Comparison of ENCODE assay signal across 26 mouse cellular contexts in genomic region chr2:148427553-148427952, GRCm38 (mm10). TPM values are rescaled to one million over a fixed set of nuclear protein-coding genes. Genes with fewer than 3 reads are reported as not detected.
DNase-seq lines count a peak whose midpoint lies in the region; ATAC-seq and TF ChIP-seq lines count a peak whose summit lies in the region.
"Had no signal": no experiment of that assay in that cellular context is flagged by ENCODE, and none has a peak within 500 bp of the region (broad histone marks: within the 10 kb centered on the region; RNA-seq: fewer than 3 reads in every experiment).

No protein-coding gene starts in this region.

- no peaks in the 10 kb centered on the region for H3K27me3 ChIP-seq in lung, embryonic 14.5 days (ENCODE audit: insufficient read depth, low read length)
- no peaks in the 10 kb centered on the region for H3K27me3 ChIP-seq in myocyte (ENCODE audit: control insufficient read depth, insufficient read depth, insufficient read length)
- H3K27me3 ChIP-seq: CH12.LX; embryonic facial prominence, embryonic 12.5 days; forebrain, embryonic 15.5 days; heart, embryonic 13.5 days; hindbrain, embryonic 13.5 days; Patski had no signal

- peak; percentile 30 for DNase-seq in heart, adult 11 months
- DNase-seq in heart, adult 18-20 months, result no peak
- DNase-seq in lung, embryonic 14.5 days, result peak; percentile 45
- DNase-seq in lung, adult 18-20 months, result no peak
- peak; percentile 33 for DNase-seq in lung, postnatal 36 days
- no peak for DNase-seq in lung, adult 2 months
- no peak for DNase-seq in testis, postnatal 10 days (ENCODE audit: low spot score)
- DNase-seq: adrenal gland, adult 8-10 months; adrenal gland, postnatal 36 days; cerebellum, adult 11 months; cerebellum, adult 8-10 months; cerebellum, postnatal 14 days; gastrocnemius, postnatal 14 days; heart, adult 2 months; heart, postnatal 14 days had no signal

- H3ac ChIP-seq in myocyte (ENCODE audit: control insufficient read depth, insufficient read length), result no peak overlapping the region

- no peak overlapping the region for H3K27ac ChIP-seq in lung, embryonic 14.5 days (ENCODE audit: low read depth)
- H3K27ac ChIP-seq: embryonic facial prominence, embryonic 12.5 days; forebrain, embryonic 15.5 days; heart, adult 2 months; heart, embryonic 13.5 days; hindbrain, embryonic 13.5 days; hindbrain, postnatal 0 days had no signal

- no peaks in the 10 kb centered on the region for H3K9me3 ChIP-seq in lung, embryonic 14.5 days (ENCODE audit: low read depth, low read length)
- H3K9me3 ChIP-seq: embryonic facial prominence, embryonic 12.5 days; forebrain, embryonic 15.5 days; heart, embryonic 13.5 days; hindbrain, embryonic 13.5 days had no signal

- no peak overlapping the region for H3K4me3 ChIP-seq in lung, embryonic 14.5 days (ENCODE audit: low read depth, low read length)
- no peak overlapping the region for H3K4me3 ChIP-seq in lung, adult 2 months (replicated peaks; ENCODE audit: extremely low read depth, low read depth, low read length)
- no peak overlapping the region for H3K4me3 ChIP-seq in myocyte
- H3K4me3 ChIP-seq: embryonic facial prominence, embryonic 12.5 days; forebrain, embryonic 15.5 days; heart, adult 2 months; heart, embryonic 13.5 days; hindbrain, embryonic 13.5 days had no signal

- peaks cover 6% of the 10 kb centered on the region; the same call in 1 of the 2 replicates for H3K4me1 ChIP-seq in lung, embryonic 14.5 days (ENCODE audit: insufficient read depth)
- H3K4me1 ChIP-seq in lung, adult 2 months (ENCODE audit: control insufficient read depth, insufficient read depth, low read length), result peaks cover 8% of the 10 kb centered on the region
- H3K4me1 ChIP-seq: embryonic facial prominence, embryonic 12.5 days; forebrain, embryonic 15.5 days; heart, embryonic 13.5 days; hindbrain, embryonic 13.5 days had no signal

- no peaks in the 10 kb centered on the region for H3K79me2 ChIP-seq in myocyte (ENCODE audit: control insufficient read depth, insufficient read depth)

- no peak for ATAC-seq in lung, embryonic 14.5 days (ENCODE audit: insufficient read depth)
- ATAC-seq: activated CD4-positive, CD25-positive, alpha-beta regulatory T cell, adult 4 months; forebrain, embryonic 15.5 days; hindbrain, postnatal 0 days; Patski had no signal

- H3K36me3 ChIP-seq in lung, embryonic 14.5 days (ENCODE audit: insufficient read depth), result no peaks in the 10 kb centered on the region
- no peaks in the 10 kb centered on the region for H3K36me3 ChIP-seq in myocyte (ENCODE audit: control insufficient read depth, insufficient read depth)
- H3K36me3 ChIP-seq: embryonic facial prominence, embryonic 12.5 days; forebrain, embryonic 15.5 days; heart, embryonic 13.5 days; hindbrain, embryonic 13.5 days had no signal

- no peak for TF ChIP-seq POLR2A in lung, adult 2 months (IDR thresholded peaks at IDR 0.05; ENCODE audit: borderline replicate concordance, extremely low read depth, low read depth, low read length)
- TF ChIP-seq POLR2A in myocyte (IDR thresholded peaks at IDR 0.05; ENCODE audit: insufficient read length, low read depth), result no peak

- TF ChIP-seq CTCF in lung, embryonic 14.5 days (IDR thresholded peaks at IDR 0.05; ENCODE audit: low read depth), result no peak
- no peak for TF ChIP-seq CTCF in lung, adult 2 months (IDR thresholded peaks at IDR 0.05; ENCODE audit: insufficient read depth, low read length)

- H3K9ac ChIP-seq in lung, embryonic 14.5 days, result no peak overlapping the region
- H3K9ac ChIP-seq: embryonic facial prominence, embryonic 12.5 days; forebrain, embryonic 15.5 days; heart, embryonic 13.5 days; hindbrain, embryonic 13.5 days had no signal

- 73% methylated on average over 3 of the region's 3 CpGs for WGBS in lung, embryonic 14.5 days
- 33% methylated on average over 3 of the region's 3 CpGs for WGBS in lung, adult 2 months

- no peak overlapping the region for H3K4me2 ChIP-seq in lung, embryonic 14.5 days
- no peak overlapping the region for H3K4me2 ChIP-seq in myocyte (ENCODE audit: low read depth)
- H3K4me2 ChIP-seq: embryonic facial prominence, embryonic 12.5 days; forebrain, embryonic 15.5 days; heart, embryonic 13.5 days; hindbrain, embryonic 13.5 days had no signal

TF ChIP-seq in myocyte, 11 proteins besides CTCF, POLR2A, EP300 and RAD21:
- TF ChIP-seq TCF12 (IDR thresholded peaks at IDR 0.05; ENCODE audit: insufficient read depth, poor library complexity, severe bottlenecking) (no peak), E2F4 (IDR thresholded peaks at IDR 0.05; ENCODE audit: insufficient read depth) (no peak), MAX (IDR thresholded peaks at IDR 0.05; ENCODE audit: low read depth) (no peak), USF1 (IDR thresholded peaks at IDR 0.05; ENCODE audit: low read depth) (no peak), POLR2AphosphoS2 (IDR thresholded peaks at IDR 0.05; ENCODE audit: insufficient read length, low read depth) (no peak), MYOG (IDR thresholded peaks at IDR 0.05; ENCODE audit: control insufficient read depth in 1 of 3, insufficient read depth in 1 of 3, insufficient read length in 2 of 3, low read depth in 2 of 3) (no peak), TCF3 (IDR thresholded peaks at IDR 0.05; ENCODE audit: insufficient read length, low read depth) (no peak), CEBPB (IDR thresholded peaks at IDR 0.05; ENCODE audit: insufficient read depth, poor library complexity, severe bottlenecking) (0 out of 2 replicates have a peak, but pooled peaks have one; percentile 55)
TF ChIP-seq in myocyte: peak in this region for 1.

RNA-seq across cellular contexts. Expression of gene Cd93, which starts 15.8 kb away (rescaled TPM):
- 10 to 100 TPM; 31.2 to 41.1 TPM for total RNA-seq in heart, adult 18-20 months (2021)
- polyA plus RNA-seq in lung, embryonic 14.5 days (2014; fragmentation: Nextera tagmentation; extraction: Ambion mirVana), result 33.7 and 34.4 TPM in 2 replicates
- 81.8 and 82.1 TPM in 2 replicates for polyA plus RNA-seq in lung, adult 2 months (2012; rRNA removed)
- 0.12 TPM for polyA plus RNA-seq in myocyte (2012; fragmentation: generic; extraction: Trizol)

RNA-seq across cellular contexts. Expression of gene Thbd, which starts 19.6 kb away (rescaled TPM):
- 10 to 100 TPM; 42.3 to 44.8 TPM for total RNA-seq in heart, adult 18-20 months (2021)
- 115 and 116 TPM in 2 replicates for polyA plus RNA-seq in lung, embryonic 14.5 days (2014; fragmentation: Nextera tagmentation; extraction: Ambion mirVana)
- polyA plus RNA-seq in lung, adult 2 months (2012; rRNA removed), result 550 and 598 TPM in 2 replicates
- polyA plus RNA-seq in myocyte (2012; fragmentation: generic; extraction: Trizol), result 4.1 TPM
- total RNA-seq: CH12.LX had no signal
- polyA plus RNA-seq: Patski had no signal

RNA-seq across cellular contexts. Expression of gene Sstr4, which starts 32.4 kb away (rescaled TPM):
- total RNA-seq in heart, adult 18-20 months (2021), result 1 to 10 TPM; 1.3 to 1.5 TPM
- 4.8 and 5.9 TPM in 2 replicates for polyA plus RNA-seq in lung, embryonic 14.5 days (2014; fragmentation: Nextera tagmentation; extraction: Ambion mirVana)
- 8.3 and 10.8 TPM in 2 replicates for polyA plus RNA-seq in lung, adult 2 months (2012; rRNA removed)
- polyA plus RNA-seq in myocyte (2012; fragmentation: generic; extraction: Trizol), result not detected
- total RNA-seq: CH12.LX; common myeloid progenitor, adult 5-6 weeks; hematopoietic stem cell, adult 5-6 weeks had no signal
- polyA plus RNA-seq: activated CD4-positive, CD25-positive, alpha-beta regulatory T cell, adult 4 months; Patski had no signal

Comparison
In these comparisons a context has a peak if more than half of its experiments do, and no peak if none do; other contexts are left out.
1. DNase-seq: peak in heart, adult 11 months (single experiment), lung, embryonic 14.5 days (single experiment) and lung, postnatal 36 days (single experiment); none in heart, adult 18-20 months (0 of 2), lung, adult 18-20 months (0 of 2), lung, adult 2 months (single experiment) and testis, postnatal 10 days (single experiment).
2. RNA of gene Cd93, which starts 15.8 kb away (polyA plus RNA-seq): 81.8 to 82.1 TPM in lung, adult 2 months and 33.7 to 34.4 TPM in lung, embryonic 14.5 days; 0.12 TPM in myocyte (single experiment); every median in the first group is over 10 times any median in the second.
3. RNA of gene Thbd, which starts 19.6 kb away (polyA plus RNA-seq): 550 to 598 TPM in lung, adult 2 months and 115 to 116 TPM in lung, embryonic 14.5 days; 4.1 TPM in myocyte (single experiment); every median in the first group is over 10 times any median in the second.